Mouse (Mus musculus) ES-E14 (cell line): ENCODE results near the gene Herpud1. TPM values are rescaled to one million over a fixed set of nuclear protein-coding genes. Genes with fewer than 3 reads are reported as not detected.

Experiments used
- DNase-seq: peaks from one replicate; pipeline ENCODE4 v3.0.0-alpha.2; 2013; ENCODE audit warnings: low read depth, low spot score
- H3K27ac ChIP-seq: 2 replicates; pipeline ENCODE4 v1.5.1; 2012; ENCODE audit warnings: low read depth, mild to moderate bottlenecking, low read length, moderate library complexity, mixed read lengths; ENCODE audit not compliant: poor library complexity, insufficient read depth, severe bottlenecking
- H3K36me3 ChIP-seq: 2 replicates; pipeline ENCODE4 v1.6.1; 2012; ENCODE audit warnings: mild to moderate bottlenecking, low read length, moderate library complexity, mixed read lengths; ENCODE audit not compliant: control insufficient read depth, poor library complexity, insufficient read depth, severe bottlenecking
- H3K4me1 ChIP-seq, 2 experiments: fragments of 150-350 bp in 1 of 2; sonication (generic) in 1 of 2; 2 replicates each; pipeline ENCODE4 v1.6.1; 2012; ENCODE audit warnings: low read length in 2 of 2, mild to moderate bottlenecking in 1 of 2, mixed read lengths in 1 of 2; ENCODE audit not compliant: control insufficient read depth in 2 of 2, insufficient read depth in 2 of 2, poor library complexity in 1 of 2
- H3K4me3 ChIP-seq, 2 experiments: fragments of 150-350 bp in 1 of 2; sonication (generic) in 1 of 2; 2 replicates each; pipeline ENCODE4 v1.5.1; 2012; ENCODE audit warnings: low read length in 2 of 2, low read depth in 1 of 2, mild to moderate bottlenecking in 1 of 2, mixed read lengths in 1 of 2; ENCODE audit not compliant: insufficient read depth in 1 of 2, poor library complexity in 1 of 2, severe bottlenecking in 1 of 2
- H3K9ac ChIP-seq: 2 replicates; pipeline ENCODE4 v1.6.1; 2012; ENCODE audit warnings: low read depth, mild to moderate bottlenecking, low read length, mixed read lengths; ENCODE audit not compliant: poor library complexity, insufficient read depth, severe bottlenecking
- H3K9me3 ChIP-seq: fragments of 150-350 bp; sonication (generic); 2 replicates; pipeline ENCODE4 v1.6.1; 2012; ENCODE audit warnings: low read depth, mild to moderate bottlenecking, low read length; ENCODE audit not compliant: control insufficient read depth, insufficient read depth
- CHD2 ChIP-seq: IDR thresholded peaks from 2 replicates; pipeline ENCODE4 v1.6.1; 2014; ENCODE audit warnings: mild to moderate bottlenecking, low read depth, low read length, inconsistent platforms
- HCFC1 ChIP-seq: IDR thresholded peaks from 2 replicates; pipeline ENCODE4 v1.6.1; 2012; ENCODE audit warnings: low read length, inconsistent platforms, borderline replicate concordance; ENCODE audit not compliant: insufficient read depth
- MAFK ChIP-seq: IDR thresholded peaks from 2 replicates; pipeline ENCODE4 v1.6.1; 2014; ENCODE audit warnings: mild to moderate bottlenecking, low read depth, low read length, inconsistent platforms; ENCODE audit not compliant: insufficient read depth
- ZC3H11A ChIP-seq: IDR thresholded peaks from 2 replicates; pipeline ENCODE4 v1.6.1; 2012; ENCODE audit warnings: low read depth, mild to moderate bottlenecking, inconsistent platforms, low read length, borderline replicate concordance
- ZNF384 ChIP-seq: IDR thresholded peaks from 2 replicates; pipeline ENCODE4 v1.6.1; 2012; ENCODE audit warnings: low read depth, low read length, inconsistent platforms
- in situ Hi-C, 2 experiments: fragments of 600-800 bp; cut with MboI; formaldehyde crosslinking; loops; one replicate each; pipeline ENCODE4 v1.15.1; 2025; ENCODE audit warnings: low sequenced_read_pairs in 2 of 2, inconsistent platforms in 1 of 2; ENCODE audit not compliant: unreplicated experiment in 2 of 2
- total RNA-seq: library from RNA; depleted of rRNA; stranded (reverse); fragments of 300-350 nt; gene quantifications from 2 replicates; pipeline ENCODE4 v1.2.3, GENCODE M21; 2012

Gene Herpud1
- total RNA-seq, 1 experiment = 50.4 TPM

- Histone ChIP-seq H3K4me1 (no peaks in the 10 kb centered on the region), H3K36me3 (no peaks in the 10 kb centered on the region), H3K27ac (no peak overlapping the region), H3K9ac (no peak overlapping the region), H3K9me3 (no peaks in the 10 kb centered on the region), H3K4me3 (no peak overlapping the region)
- TF ChIP-seq CHD2 = no peak
- no peak for TF ChIP-seq HCFC1
- TF ChIP-seq MAFK = no peak
- TF ChIP-seq ZC3H11A = no peak
- TF ChIP-seq ZNF384 = no peak
- in situ Hi-C loops = no loop called here
- no peak for DNase-seq
These were observed 8.5 kb upstream of the Herpud1 start for GRCm38 (mm10) chr8:94377714-94378205.

- no peaks in the 10 kb centered on the region for H3K9me3 ChIP-seq
- H3K27ac ChIP-seq = no peak overlapping the region
- TF ChIP-seq MAFK (no peak), CHD2 (no peak), ZC3H11A (no peak), ZNF384 (no peak), HCFC1 (no peak)
- no peak overlapping the region for H3K4me3 ChIP-seq
- no peaks in the 10 kb centered on the region for H3K4me1 ChIP-seq
- in situ Hi-C loops = no loop called here
- DNase-seq = no peak
- H3K36me3 ChIP-seq = no peaks in the 10 kb centered on the region
- no peak overlapping the region for H3K9ac ChIP-seq
These were observed 7.3 kb upstream of the Herpud1 start for GRCm38 (mm10) chr8:94378763-94379415.

- in situ Hi-C loops = no loop called here
- Histone ChIP-seq H3K9me3 (no peaks in the 10 kb centered on the region), H3K27ac (no peak overlapping the region), H3K4me3 (no peak overlapping the region), H3K36me3 (no peaks in the 10 kb centered on the region), H3K9ac (no peak overlapping the region), H3K4me1 (no peaks in the 10 kb centered on the region)
- DNase-seq = no peak
- no peak for TF ChIP-seq CHD2
- TF ChIP-seq ZNF384 = no peak
- TF ChIP-seq ZC3H11A = no peak
These were observed 6.6 kb upstream of the Herpud1 start for GRCm38 (mm10) chr8:94379686-94380085.

- TF ChIP-seq HCFC1 = no peak
- no peak for TF ChIP-seq CHD2
- no peak for TF ChIP-seq ZC3H11A
- no peaks in the 10 kb centered on the region for H3K9me3 ChIP-seq
- no peak for DNase-seq
- no peak overlapping the region for H3K9ac ChIP-seq
- peaks cover 0 to 9% of the 10 kb centered on the region in 2 experiments; a peak in 1 of 4 replicates for H3K4me1 ChIP-seq
- no peak overlapping the region for H3K27ac ChIP-seq
- no peak overlapping the region for H3K4me3 ChIP-seq
- in situ Hi-C loops = no loop called here
- no peaks in the 10 kb centered on the region for H3K36me3 ChIP-seq
These were observed 2.1 kb upstream of the Herpud1 start for GRCm38 (mm10) chr8:94384166-94384565.

GRCm38 (mm10) chr8:94385506-94386213 is 578 bp upstream of the Herpud1 start:
- Histone ChIP-seq H3K36me3 (peaks cover 7% of the 10 kb centered on the region; the same call in 1 of the 2 replicates), H3K9me3 (no peaks in the 10 kb centered on the region), H3K27ac (no peak overlapping the region; the same call in 1 of the 2 replicates), H3K4me3 (peak overlapping the region; percentile 72 to 91), H3K4me1 (peaks cover 0 to 9% of the 10 kb centered on the region in 2 experiments; a peak in 1 of 4 replicates), H3K9ac (peak overlapping the region; percentile 94)
- no peak for DNase-seq
- no peak for TF ChIP-seq HCFC1
- TF ChIP-seq ZNF384 = no peak
- no peak for TF ChIP-seq CHD2
- no peak for TF ChIP-seq ZC3H11A
- no peak for TF ChIP-seq MAFK
- in situ Hi-C loops = no loop called here
